Mouse (Mus musculus): Measurements from ENCODE around the gene Gopc. TPM values are rescaled to one million over a fixed set of nuclear protein-coding genes. Genes with fewer than 3 reads are reported as not detected.

Gopc gene
- polyA plus RNA-seq, 1 experiment from 2014 or later = 28.1 TPM

- Histone ChIP-seq H3K4me2 (ENCODE audit: low read length) (no peak overlapping the region), H3K27me3 (replicated peaks; ENCODE audit: control insufficient read depth, insufficient read depth, low read length) (no peaks in the 10 kb centered on the region), H3K27ac (ENCODE audit: low read depth, low read length) (no peak overlapping the region), H3K4me3 (ENCODE audit: low read length) (no peak overlapping the region), H3K4me1 (ENCODE audit: control insufficient read depth, insufficient read depth, low read depth, low read length) (no peaks in the 10 kb centered on the region), H3K36me3 (ENCODE audit: control insufficient read depth, insufficient read depth, low read length) (no peaks in the 10 kb centered on the region), H3K9me3 (ENCODE audit: control insufficient read depth, low read length) (no peaks in the 10 kb centered on the region), H3K9ac (ENCODE audit: low read depth, low read length) (no peak overlapping the region)
- ATAC-seq = no peak
- WGBS = 74% methylated on average over 2 of the region's 2 CpGs
Measured at GRCm38 (mm10) chr10:52391208-52391607, 9.3 kb upstream of the Gopc start.

DNA sequence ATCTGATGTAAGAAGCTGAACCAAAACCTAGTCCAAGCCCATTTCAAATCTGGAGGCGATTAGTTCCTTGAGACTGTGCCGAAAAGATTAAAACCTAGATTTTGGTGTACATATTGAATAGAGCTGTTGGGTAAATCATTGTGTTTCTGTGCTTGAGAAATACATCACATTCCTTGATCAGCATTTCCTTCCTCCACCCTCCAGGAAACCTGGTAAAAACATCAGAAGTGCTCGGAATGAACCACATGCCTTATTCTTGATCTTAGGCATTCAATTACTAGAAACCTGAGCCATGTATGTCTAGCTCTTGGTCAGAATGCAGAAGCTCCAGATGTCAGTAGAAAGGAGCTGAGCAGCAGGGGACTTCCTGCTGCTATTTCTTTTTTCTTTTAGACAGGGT, 7.5 kb upstream of the Gopc start:
- no peaks in the 10 kb centered on the region for H3K36me3 ChIP-seq (ENCODE audit: control insufficient read depth, insufficient read depth, low read length)
- no peaks in the 10 kb centered on the region; the same call in 1 of the 2 replicates for H3K4me1 ChIP-seq (ENCODE audit: control insufficient read depth, insufficient read depth, low read depth, low read length)
- H3K27me3 ChIP-seq (replicated peaks; ENCODE audit: control insufficient read depth, insufficient read depth, low read length) = no peaks in the 10 kb centered on the region
- no peak overlapping the region for H3K9ac ChIP-seq (ENCODE audit: low read depth, low read length)
- no peaks in the 10 kb centered on the region for H3K9me3 ChIP-seq (ENCODE audit: control insufficient read depth, low read length)
- no peak overlapping the region for H3K4me3 ChIP-seq (ENCODE audit: low read length)
- WGBS = 84% methylated on average over 3 of the region's 3 CpGs
- no peak for ATAC-seq
- H3K4me2 ChIP-seq (ENCODE audit: low read length) = no peak overlapping the region
- no peak overlapping the region for H3K27ac ChIP-seq (ENCODE audit: low read depth, low read length)

DNA sequence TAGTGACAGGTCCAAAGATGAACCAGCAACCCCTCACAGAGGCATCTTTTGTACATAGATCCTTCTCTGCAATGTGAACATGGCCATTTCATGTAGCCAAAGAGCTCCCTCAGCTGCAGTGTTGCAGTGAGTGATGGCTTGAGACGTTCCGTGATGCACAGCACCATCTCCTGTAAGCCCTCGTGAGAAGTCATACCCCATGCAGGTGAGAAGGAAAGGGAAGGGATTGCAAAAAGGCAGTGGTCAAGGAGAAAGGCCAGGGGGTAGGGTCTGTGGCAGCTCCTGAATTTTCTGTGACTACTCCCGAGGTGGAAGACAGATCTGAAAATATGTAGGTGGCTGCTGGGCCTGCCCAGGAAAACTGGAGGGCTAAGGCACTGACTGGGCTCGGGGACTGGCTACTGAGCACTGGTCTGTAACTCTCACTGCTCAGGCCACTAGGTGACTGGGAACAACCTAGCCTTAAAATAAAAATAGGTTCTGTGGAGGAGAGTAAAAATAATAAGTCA, 7.1 kb upstream of the Gopc start, which contains the start of gene Nepn:
Gene Nepn, plus strand, starts transcription at position 51 of the 509 bp plus-strand sequence.
- Histone ChIP-seq H3K9me3 (ENCODE audit: control insufficient read depth, low read length) (no peaks in the 10 kb centered on the region), H3K9ac (ENCODE audit: low read depth, low read length) (no peak within 1 kb of the TSS), H3K4me2 (ENCODE audit: low read length) (no peak within 1 kb of the TSS), H3K36me3 (ENCODE audit: control insufficient read depth, insufficient read depth, low read length) (no peaks in the 10 kb centered on the region), H3K27ac (ENCODE audit: low read depth, low read length) (no peak within 1 kb of the TSS), H3K4me3 (ENCODE audit: low read length) (no peak within 1 kb of the TSS), H3K4me1 (ENCODE audit: control insufficient read depth, insufficient read depth, low read depth, low read length) (no peaks in the 10 kb centered on the region; the same call in 1 of the 2 replicates), H3K27me3 (replicated peaks; ENCODE audit: control insufficient read depth, insufficient read depth, low read length) (no peaks in the 10 kb centered on the region)
- 76% methylated on average over 5 of the region's 5 CpGs for WGBS
- ATAC-seq = no peak

GRCm38 (mm10) chr10:52387192-52387591, 5.3 kb upstream of the Gopc start:
- Histone ChIP-seq H3K4me1 (ENCODE audit: control insufficient read depth, insufficient read depth, low read depth, low read length) (no peaks in the 10 kb centered on the region; the same call in 1 of the 2 replicates), H3K27me3 (replicated peaks; ENCODE audit: control insufficient read depth, insufficient read depth, low read length) (no peaks in the 10 kb centered on the region), H3K9ac (ENCODE audit: low read depth, low read length) (no peak overlapping the region), H3K27ac (ENCODE audit: low read depth, low read length) (no peak overlapping the region), H3K9me3 (ENCODE audit: control insufficient read depth, low read length) (no peaks in the 10 kb centered on the region), H3K36me3 (ENCODE audit: control insufficient read depth, insufficient read depth, low read length) (no peaks in the 10 kb centered on the region), H3K4me2 (ENCODE audit: low read length) (no peak overlapping the region), H3K4me3 (ENCODE audit: low read length) (no peak overlapping the region)
- no peak for ATAC-seq
- 70% methylated on average over 4 of the region's 4 CpGs for WGBS

- H3K9me3 ChIP-seq (ENCODE audit: control insufficient read depth, low read length) = no peaks in the 10 kb centered on the region
- no peak overlapping the region for H3K4me2 ChIP-seq (ENCODE audit: low read length)
- 34% methylated on average over 8 of the region's 8 CpGs for WGBS
- no peaks in the 10 kb centered on the region for H3K27me3 ChIP-seq (replicated peaks; ENCODE audit: control insufficient read depth, insufficient read depth, low read length)
- H3K36me3 ChIP-seq (ENCODE audit: control insufficient read depth, insufficient read depth, low read length) = no peaks in the 10 kb centered on the region
- no peak overlapping the region for H3K27ac ChIP-seq (ENCODE audit: low read depth, low read length)
- H3K9ac ChIP-seq (ENCODE audit: low read depth, low read length) = no peak overlapping the region
- no peak for ATAC-seq
- no peak overlapping the region for H3K4me3 ChIP-seq (ENCODE audit: low read length)
- H3K4me1 ChIP-seq (ENCODE audit: control insufficient read depth, insufficient read depth, low read depth, low read length) = no peaks in the 10 kb centered on the region; the same call in none of the 2 replicates
Measured at GRCm38 (mm10) chr10:52384823-52385610, 3.1 kb upstream of the Gopc start.

- WGBS = 88% methylated on average over 1 of the region's 1 CpGs
- no peak for ATAC-seq
- Histone ChIP-seq H3K4me2 (ENCODE audit: low read length) (no peak overlapping the region), H3K9ac (ENCODE audit: low read depth, low read length) (no peak overlapping the region), H3K27me3 (replicated peaks; ENCODE audit: control insufficient read depth, insufficient read depth, low read length) (no peaks in the 10 kb centered on the region), H3K9me3 (ENCODE audit: control insufficient read depth, low read length) (no peaks in the 10 kb centered on the region), H3K4me3 (ENCODE audit: low read length) (no peak overlapping the region), H3K36me3 (ENCODE audit: control insufficient read depth, insufficient read depth, low read length) (no peaks in the 10 kb centered on the region), H3K4me1 (ENCODE audit: control insufficient read depth, insufficient read depth, low read depth, low read length) (peaks cover 5% of the 10 kb centered on the region), H3K27ac (ENCODE audit: low read depth, low read length) (no peak overlapping the region)
Measured at GRCm38 (mm10) chr10:52383522-52383921, 1.6 kb upstream of the Gopc start.

DNA sequence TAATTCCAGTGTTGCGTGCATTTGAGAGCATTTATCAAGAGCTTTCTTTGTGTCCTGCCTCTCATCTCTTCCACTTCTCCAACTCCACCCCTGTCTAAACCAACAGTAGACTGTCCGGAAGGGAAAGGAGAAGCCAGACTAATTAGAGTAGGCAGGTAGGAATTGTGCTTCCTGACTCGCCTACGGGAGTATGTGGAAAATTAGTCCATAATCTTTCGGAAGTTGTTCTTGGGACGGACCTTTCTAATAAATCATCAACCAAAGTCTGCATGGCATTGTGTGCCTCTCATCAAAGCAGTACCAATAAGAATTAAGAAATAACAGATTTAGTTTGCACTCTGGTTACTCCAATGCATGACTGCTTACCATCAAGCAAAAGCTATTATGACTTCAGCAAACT, 1.1 kb upstream of the Gopc start:
- Histone ChIP-seq H3K4me1 (ENCODE audit: control insufficient read depth, insufficient read depth, low read depth, low read length) (peaks cover 7% of the 10 kb centered on the region), H3K4me2 (ENCODE audit: low read length) (peak overlapping the region; percentile 76), H3K36me3 (ENCODE audit: control insufficient read depth, insufficient read depth, low read length) (no peaks in the 10 kb centered on the region), H3K27me3 (replicated peaks; ENCODE audit: control insufficient read depth, insufficient read depth, low read length) (no peaks in the 10 kb centered on the region), H3K9me3 (ENCODE audit: control insufficient read depth, low read length) (no peaks in the 10 kb centered on the region), H3K4me3 (ENCODE audit: low read length) (no peak overlapping the region), H3K9ac (ENCODE audit: low read depth, low read length) (no peak overlapping the region), H3K27ac (ENCODE audit: low read depth, low read length) (no peak overlapping the region)
- WGBS = 91% methylated on average over 6 of the region's 6 CpGs
- no peak for ATAC-seq

GRCm38 (mm10) chr10:52381321-52381801, 563 bp downstream of the Gopc start:
- peak overlapping the region; percentile 97 for H3K9ac ChIP-seq (ENCODE audit: low read depth, low read length)
- H3K36me3 ChIP-seq (ENCODE audit: control insufficient read depth, insufficient read depth, low read length) = no peaks in the 10 kb centered on the region
- 1% methylated on average over 19 of the region's 19 CpGs for WGBS
- peak overlapping the region; percentile 92 for H3K4me3 ChIP-seq (ENCODE audit: low read length)
- peak overlapping the region; percentile 98 for H3K27ac ChIP-seq (ENCODE audit: low read depth, low read length)
- H3K9me3 ChIP-seq (ENCODE audit: control insufficient read depth, low read length) = no peaks in the 10 kb centered on the region
- peaks cover 7% of the 10 kb centered on the region for H3K4me1 ChIP-seq (ENCODE audit: control insufficient read depth, insufficient read depth, low read depth, low read length)
- no peaks in the 10 kb centered on the region for H3K27me3 ChIP-seq (replicated peaks; ENCODE audit: control insufficient read depth, insufficient read depth, low read length)
- H3K4me2 ChIP-seq (ENCODE audit: low read length) = peak overlapping the region; percentile 74
- peak; percentile 67 for ATAC-seq

DNA sequence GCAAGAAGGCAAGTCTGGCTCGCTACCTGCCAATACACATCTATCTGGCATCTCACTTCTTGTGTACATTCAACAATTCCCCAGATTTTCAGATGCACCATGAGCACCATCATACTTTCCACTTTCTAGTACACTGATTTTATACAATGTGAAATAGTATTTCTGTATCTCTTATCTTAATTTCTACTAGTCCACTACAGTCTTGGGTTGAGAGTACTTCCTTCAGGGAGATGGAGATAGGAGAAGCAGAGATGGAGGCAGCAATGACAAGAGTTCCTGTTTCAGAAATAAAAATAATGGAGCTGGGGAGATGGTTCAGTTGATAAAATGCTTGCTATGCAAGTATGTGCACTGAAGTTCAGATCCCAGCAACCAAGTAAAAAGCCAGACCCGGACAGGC, 4.1 kb downstream of the Gopc start:
- Histone ChIP-seq H3K4me1 (ENCODE audit: control insufficient read depth, insufficient read depth, low read depth, low read length) (peaks cover 7% of the 10 kb centered on the region), H3K27me3 (replicated peaks; ENCODE audit: control insufficient read depth, insufficient read depth, low read length) (no peaks in the 10 kb centered on the region), H3K9ac (ENCODE audit: low read depth, low read length) (no peak overlapping the region), H3K27ac (ENCODE audit: low read depth, low read length) (no peak overlapping the region), H3K9me3 (ENCODE audit: control insufficient read depth, low read length) (no peaks in the 10 kb centered on the region), H3K36me3 (ENCODE audit: control insufficient read depth, insufficient read depth, low read length) (no peaks in the 10 kb centered on the region), H3K4me2 (ENCODE audit: low read length) (no peak overlapping the region), H3K4me3 (ENCODE audit: low read length) (no peak overlapping the region)
- WGBS = 87% methylated on average over 2 of the region's 2 CpGs
- ATAC-seq = no peak

Data from hindbrain, embryonic 16.5 days (tissue).